ENCODE assay signal across 9 mouse cellular contexts in genomic region chr14:44979887-44980286, GRCm38 (mm10). TPM values are rescaled to one million over a fixed set of nuclear protein-coding genes. Genes with fewer than 3 reads are reported as not detected.
DNase-seq lines count a peak whose midpoint lies in the region; ATAC-seq and TF ChIP-seq lines count a peak whose summit lies in the region.
"Had no signal": no experiment of that assay in that cellular context is flagged by ENCODE, and none has a peak within 500 bp of the region (broad histone marks: within the 10 kb centered on the region; RNA-seq: fewer than 3 reads in every experiment).

No protein-coding gene starts in this region.

- no peak overlapping the region for H3K9ac ChIP-seq in CH12.LX (ENCODE audit: insufficient read depth, low read depth)
- no peak overlapping the region for H3K9ac ChIP-seq in neural tube, embryonic 15.5 days (replicated peaks)
- H3K9ac ChIP-seq: neural tube, embryonic 12.5 days had no signal

- peak; percentile 38 for TF ChIP-seq RAD21 in CH12.LX (IDR thresholded peaks at IDR 0.05; ENCODE audit: low read depth, low read length)

- TF ChIP-seq EP300 in CH12.LX (IDR thresholded peaks at IDR 0.05; ENCODE audit: low read length): no peak

- H3K9me3 ChIP-seq in CH12.LX (replicated peaks; ENCODE audit: low read length): no peaks in the 10 kb centered on the region
- H3K9me3 ChIP-seq in neural tube, embryonic 15.5 days (replicated peaks): no peaks in the 10 kb centered on the region
- H3K9me3 ChIP-seq: neural tube, embryonic 12.5 days had no signal

- no peaks in the 10 kb centered on the region for H3K27me3 ChIP-seq in CH12.LX (replicated peaks)
- H3K27me3 ChIP-seq in neural tube, embryonic 15.5 days (replicated peaks): no peaks in the 10 kb centered on the region
- H3K27me3 ChIP-seq: neural tube, embryonic 12.5 days had no signal

- DNase-seq in kidney, adult 9 months: peak; percentile 39
- DNase-seq in kidney, adult 11 months: no peak
- DNase-seq in 416B (ENCODE audit: low read depth): peak; percentile 70
- DNase-seq in CH12.LX (ENCODE audit: extremely low read depth): peak; percentile 23
- no peak for DNase-seq in neural tube, embryonic 10.5 days (ENCODE audit: extremely low spot score, low spot score)
- no peak for DNase-seq in spleen, adult 12 weeks (ENCODE audit: low spot score)

- WGBS in neural tube, embryonic 15.5 days: 50% methylated on average over 3 of the region's 3 CpGs

- no peak overlapping the region for H3K4me3 ChIP-seq in CH12.LX (replicated peaks in 1 of 3; ENCODE audit: low read depth in 2 of 3, low read length in 2 of 3, poor library complexity in 1 of 3)
- no peak overlapping the region for H3K4me3 ChIP-seq in neural tube, embryonic 15.5 days (replicated peaks)
- H3K4me3 ChIP-seq: neural tube, embryonic 12.5 days had no signal

- no peak overlapping the region for H3K27ac ChIP-seq in CH12.LX (ENCODE audit: insufficient read depth, low read depth)
- H3K27ac ChIP-seq in neural tube, embryonic 15.5 days (replicated peaks): no peak overlapping the region
- H3K27ac ChIP-seq: neural tube, embryonic 12.5 days had no signal

- no peak for TF ChIP-seq POLR2A in CH12.LX (IDR thresholded peaks at IDR 0.05; ENCODE audit: low read depth, low read length)

- in situ Hi-C loops in CH12.LX (cut with MboI; ENCODE audit: low pct_ligation_motif_present, low pct_unique_long_range_greater_than_20kb, low sequenced_read_pairs): loop anchor here (5.0 kb wide), 1 partner anchor 162 kb away; no protein-coding TSS in a partner anchor

- H3K36me3 ChIP-seq in CH12.LX (replicated peaks in 1 of 2; ENCODE audit: control insufficient read depth in 1 of 2, insufficient read depth in 1 of 2, low read length in 1 of 2): no peaks in the 10 kb centered on the region
- no peaks in the 10 kb centered on the region for H3K36me3 ChIP-seq in neural tube, embryonic 15.5 days
- H3K36me3 ChIP-seq: neural tube, embryonic 12.5 days had no signal

- no peaks in the 10 kb centered on the region for H3K4me1 ChIP-seq in CH12.LX (ENCODE audit: control insufficient read depth in 1 of 2, insufficient read depth in 2 of 2)
- no peaks in the 10 kb centered on the region for H3K4me1 ChIP-seq in neural tube, embryonic 15.5 days
- H3K4me1 ChIP-seq: neural tube, embryonic 12.5 days had no signal

- H3K79me2 ChIP-seq in CH12.LX (replicated peaks; ENCODE audit: control insufficient read depth, extremely low read depth, insufficient read depth, poor library complexity, severe bottlenecking): no peaks in the 10 kb centered on the region

- no peak overlapping the region for H3K4me2 ChIP-seq in CH12.LX (ENCODE audit: insufficient read depth, low read depth, poor library complexity, severe bottlenecking)
- H3K4me2 ChIP-seq in neural tube, embryonic 15.5 days: no peak overlapping the region
- H3K4me2 ChIP-seq: neural tube, embryonic 12.5 days had no signal

- ATAC-seq in hematopoietic stem cell, adult 5-6 weeks (replicated peaks in 1 of 2; ENCODE audit: insufficient read depth in 1 of 2, low FRiP score in 2 of 2, low TSS enrichment in 1 of 2, low read depth in 1 of 2, poor library complexity in 2 of 2, severe bottlenecking in 2 of 2): peak; percentile 66 to 76; a peak in 3 of 4 replicates
- no peak for ATAC-seq in neural tube, embryonic 15.5 days (ENCODE audit: low FRiP score)

- TF ChIP-seq CTCF in CH12.LX (conservative IDR thresholded peaks at IDR 0.05 in 1 of 2, IDR thresholded peaks at IDR 0.05 in 1 of 2; ENCODE audit: low read depth in 2 of 2, low read length in 2 of 2): peak in 1 of 2 experiments; percentile 66; a peak in 2 of 4 replicates

- dilution Hi-C loops in CH12.LX (cut with MboI; ENCODE audit: extremely low pct_ligation_motif_present, extremely low pct_unique_long_range_greater_than_20kb, low sequenced_read_pairs): no loop called here

TF ChIP-seq in CH12.LX, 34 proteins besides CTCF, POLR2A, EP300 and RAD21:
- no peak for TF ChIP-seq PAX5 (IDR thresholded peaks at IDR 0.05; ENCODE audit: low read length)
- TF ChIP-seq USF2 (conservative IDR thresholded peaks at IDR 0.05; ENCODE audit: low read depth, low read length): peak; percentile 29; the same call in 1 of the 2 replicates
- peak; percentile 81 for TF ChIP-seq SMC3 (IDR thresholded peaks at IDR 0.05; ENCODE audit: low read depth, low read length)
- peak; percentile 42; the same call in 1 of the 2 replicates for TF ChIP-seq USF1 (IDR thresholded peaks at IDR 0.05; ENCODE audit: low read depth, low read length)
- peak; percentile 86 for TF ChIP-seq BHLHE40 (IDR thresholded peaks at IDR 0.05; ENCODE audit: low read depth, low read length)

RNA-seq across cellular contexts. Expression of gene Ptger2, which starts 8.1 kb away (rescaled TPM):
- total RNA-seq in CH12.LX (2012; rRNA removed) (not detected in 2 replicates), CH12.LX (2014; rRNA removed) (not detected in 2 replicates)
- not detected in 2 replicates for polyA plus RNA-seq in CH12.LX (2012; ENCODE audit: insufficient read length, low read depth)
- 1.4 and 2.5 TPM in 2 replicates for total RNA-seq in hematopoietic stem cell, adult 5-6 weeks (2017)
- polyA plus RNA-seq in neural tube, embryonic 15.5 days (2015; fragmentation: Nextera tagmentation; extraction: Ambion mirVana): 1.7 and 2.1 TPM in 2 replicates

Comparison
In these comparisons a context has a peak if more than half of its experiments do, and no peak if none do; other contexts are left out.
1. DNase-seq: peak in kidney, adult 9 months (single experiment), 416B (single experiment) and CH12.LX (single experiment); none in kidney, adult 11 months (single experiment), neural tube, embryonic 10.5 days (single experiment) and spleen, adult 12 weeks (single experiment).